Mouse (Mus musculus): ENCODE measurements at regions not wholly inside any gene's neighbourhood (a gene's known extent, or its start where the extent isn't known, plus 50 kb on each side); places are given as distances from the start of the nearest gene placed in this dataset.
A peak's percentile ranks its signal among the peaks of the same experiment; 100 is the strongest.

DNA sequence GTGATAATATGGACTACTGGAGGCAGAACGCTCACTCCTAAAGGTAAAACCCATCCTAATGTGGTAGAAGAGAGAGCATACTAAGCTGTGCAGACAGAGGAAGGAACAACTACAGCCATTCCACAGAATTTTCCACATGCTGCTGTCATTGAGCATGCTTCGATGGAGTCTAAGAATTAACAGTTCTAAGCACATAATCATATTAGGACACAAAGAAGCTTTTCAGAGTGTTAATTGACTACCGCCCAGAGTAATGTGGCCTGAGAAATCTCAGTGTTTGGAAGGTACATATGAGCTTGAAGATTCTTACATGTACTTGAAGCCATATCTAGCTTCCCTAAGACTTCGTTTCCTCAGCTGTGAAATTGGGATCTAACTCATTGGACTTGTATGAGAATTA, 508.3 kb upstream of the Dmac1 start:
- H3K27me3 ChIP-seq (ENCODE audit: insufficient read depth, low read length) = no peaks in the 10 kb centered on the region
- H3K4me1 ChIP-seq (ENCODE audit: insufficient read depth, low read length) = no peaks in the 10 kb centered on the region
- H3K27ac ChIP-seq (ENCODE audit: low read depth, low read length) = no peak overlapping the region
- no peak overlapping the region for H3K4me3 ChIP-seq (ENCODE audit: low read depth, low read length)
- ATAC-seq (ENCODE audit: low FRiP score) (no peak), DNase-seq (ENCODE audit: low spot score) (no peak)
- no peak overlapping the region for H3K4me2 ChIP-seq (ENCODE audit: low read depth, low read length, poor library complexity, severe bottlenecking)
- WGBS = 69% methylated on average over 4 of the region's 4 CpGs
- no peaks in the 10 kb centered on the region for H3K36me3 ChIP-seq (ENCODE audit: insufficient read depth, low read length)
- H3K9me3 ChIP-seq (ENCODE audit: low read length) = no peaks in the 10 kb centered on the region
- TF ChIP-seq CTCF (IDR thresholded peaks at IDR 0.05) = no peak
- H3K9ac ChIP-seq (replicated peaks; ENCODE audit: low read length, poor library complexity, severe bottlenecking) = no peak overlapping the region

DNA sequence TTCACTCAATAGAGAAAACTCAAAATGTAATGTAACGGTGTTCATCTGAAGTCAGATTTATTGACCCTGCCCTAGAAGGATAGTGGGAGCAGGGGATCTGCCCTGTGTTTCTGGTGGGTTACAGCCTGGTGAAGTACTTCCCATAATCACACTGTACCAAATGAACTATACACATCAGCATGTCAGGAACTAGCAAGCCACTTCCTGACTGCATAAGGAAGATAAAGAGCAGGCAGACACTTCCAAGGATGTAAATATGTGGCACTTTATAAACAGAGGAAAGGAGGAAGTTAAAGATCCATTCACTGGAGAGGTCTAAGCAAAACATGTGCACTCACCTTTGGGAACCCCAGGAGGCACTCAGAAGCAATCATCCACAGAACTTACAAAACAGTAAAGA, 501.4 kb upstream of the Dmac1 start:
- H3K9ac ChIP-seq (replicated peaks; ENCODE audit: low read length, poor library complexity, severe bottlenecking) = no peak overlapping the region
- no peaks in the 10 kb centered on the region for H3K27me3 ChIP-seq (ENCODE audit: insufficient read depth, low read length)
- WGBS = 91% methylated on average over 1 of the region's 1 CpGs
- DNase-seq (ENCODE audit: low spot score) (no peak), ATAC-seq (ENCODE audit: low FRiP score) (no peak)
- no peak overlapping the region for H3K27ac ChIP-seq (ENCODE audit: low read depth, low read length)
- H3K4me2 ChIP-seq (ENCODE audit: low read depth, low read length, poor library complexity, severe bottlenecking) = no peak overlapping the region
- no peak for TF ChIP-seq CTCF (IDR thresholded peaks at IDR 0.05)
- no peaks in the 10 kb centered on the region for H3K36me3 ChIP-seq (ENCODE audit: insufficient read depth, low read length)
- no peak overlapping the region for H3K4me3 ChIP-seq (ENCODE audit: low read depth, low read length)
- no peaks in the 10 kb centered on the region for H3K4me1 ChIP-seq (ENCODE audit: insufficient read depth, low read length)
- no peaks in the 10 kb centered on the region for H3K9me3 ChIP-seq (ENCODE audit: low read length)

DNA sequence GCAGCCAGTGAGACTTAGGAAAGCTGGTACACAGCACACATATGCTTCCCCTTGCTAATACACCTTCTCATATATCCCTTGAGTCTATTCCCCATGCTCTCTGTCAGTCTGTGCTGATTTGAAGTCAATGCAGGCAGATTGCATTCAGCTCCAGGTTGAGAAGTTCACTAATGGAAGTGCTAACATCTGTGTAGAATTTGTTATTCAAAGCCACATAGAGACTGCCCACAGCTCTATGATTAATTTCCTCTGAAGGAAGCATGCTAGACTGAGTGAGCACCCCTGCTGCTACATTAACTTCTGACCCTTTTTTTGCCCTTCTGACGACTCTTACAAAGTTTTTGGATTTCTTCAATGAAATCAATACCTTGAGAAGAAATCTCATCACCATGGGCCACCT, 486.0 kb upstream of the Dmac1 start:
- H3K27ac ChIP-seq (ENCODE audit: low read depth, low read length) = no peak overlapping the region
- no peak for TF ChIP-seq CTCF (IDR thresholded peaks at IDR 0.05)
- no peaks in the 10 kb centered on the region for H3K27me3 ChIP-seq (ENCODE audit: insufficient read depth, low read length)
- ATAC-seq (ENCODE audit: low FRiP score) = no peak
- H3K36me3 ChIP-seq (ENCODE audit: insufficient read depth, low read length) = no peaks in the 10 kb centered on the region
- WGBS = 40% methylated on average over 1 of the region's 1 CpGs
- no peaks in the 10 kb centered on the region for H3K4me1 ChIP-seq (ENCODE audit: insufficient read depth, low read length)
- DNase-seq (ENCODE audit: low spot score) = no peak
- H3K4me3 ChIP-seq (ENCODE audit: low read depth, low read length) = no peak overlapping the region
- H3K9ac ChIP-seq (replicated peaks; ENCODE audit: low read length, poor library complexity, severe bottlenecking) = no peak overlapping the region
- H3K4me2 ChIP-seq (ENCODE audit: low read depth, low read length, poor library complexity, severe bottlenecking) = no peak overlapping the region
- H3K9me3 ChIP-seq (ENCODE audit: low read length) = no peaks in the 10 kb centered on the region

DNA sequence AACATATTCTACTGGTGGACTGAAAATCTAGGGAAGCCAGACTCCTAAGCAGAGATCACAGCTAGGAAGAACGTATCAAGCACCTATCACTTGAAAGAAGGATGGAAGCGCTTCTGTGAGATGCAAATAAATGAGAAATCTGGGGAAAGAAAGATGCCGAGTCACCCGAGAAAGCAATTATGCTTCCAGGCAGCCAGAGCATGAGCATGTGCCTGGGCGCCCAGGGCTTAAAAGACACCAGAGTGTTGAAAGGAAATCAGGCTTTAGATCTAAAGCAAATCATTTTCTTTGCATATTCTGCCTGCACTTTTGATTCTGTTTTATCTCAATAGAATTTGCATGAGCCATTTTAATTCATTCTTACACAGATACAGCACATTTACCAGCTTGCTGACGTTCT, 466.5 kb upstream of the Dmac1 start:
- DNase-seq (ENCODE audit: low spot score) = peak; percentile 43
- no peak; the same call in 1 of the 2 replicates for ATAC-seq (ENCODE audit: low FRiP score)
- no peak overlapping the region for H3K4me3 ChIP-seq (ENCODE audit: low read depth, low read length)
- no peak overlapping the region for H3K4me2 ChIP-seq (ENCODE audit: low read depth, low read length, poor library complexity, severe bottlenecking)
- WGBS = 27% methylated on average over 6 of the region's 6 CpGs
- no peak for TF ChIP-seq CTCF (IDR thresholded peaks at IDR 0.05)
- H3K36me3 ChIP-seq (ENCODE audit: insufficient read depth, low read length) = no peaks in the 10 kb centered on the region
- H3K4me1 ChIP-seq (ENCODE audit: insufficient read depth, low read length) = no peaks in the 10 kb centered on the region
- no peak overlapping the region for H3K27ac ChIP-seq (ENCODE audit: low read depth, low read length)
- H3K9me3 ChIP-seq (ENCODE audit: low read length) = no peaks in the 10 kb centered on the region
- H3K27me3 ChIP-seq (ENCODE audit: insufficient read depth, low read length) = no peaks in the 10 kb centered on the region
- no peak overlapping the region for H3K9ac ChIP-seq (replicated peaks; ENCODE audit: low read length, poor library complexity, severe bottlenecking)

DNA sequence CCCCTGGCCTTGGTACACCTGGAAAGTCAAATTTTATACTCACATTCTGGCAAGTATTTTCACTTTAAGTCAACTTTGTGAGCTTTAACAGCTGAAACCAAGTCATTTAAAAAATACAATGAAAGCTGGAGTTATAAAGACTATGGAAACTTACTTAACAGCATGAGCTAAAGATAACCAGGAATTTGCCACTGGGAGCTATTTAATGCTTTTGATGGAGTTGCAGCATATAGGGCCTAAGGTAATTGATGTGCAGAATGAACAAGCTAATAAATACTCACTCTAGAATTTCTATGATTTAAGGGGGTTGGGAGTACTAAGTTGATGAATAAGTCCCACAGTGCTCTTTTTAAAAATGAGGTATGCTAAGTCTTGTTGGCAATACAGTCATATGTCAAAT, 463.5 kb upstream of the Dmac1 start:
- H3K36me3 ChIP-seq (ENCODE audit: insufficient read depth, low read length) = no peaks in the 10 kb centered on the region
- no peaks in the 10 kb centered on the region for H3K27me3 ChIP-seq (ENCODE audit: insufficient read depth, low read length)
- no peak overlapping the region for H3K4me3 ChIP-seq (ENCODE audit: low read depth, low read length)
- no peaks in the 10 kb centered on the region for H3K4me1 ChIP-seq (ENCODE audit: insufficient read depth, low read length)
- no peak for TF ChIP-seq CTCF (IDR thresholded peaks at IDR 0.05)
- H3K9ac ChIP-seq (replicated peaks; ENCODE audit: low read length, poor library complexity, severe bottlenecking) = no peak overlapping the region
- no peaks in the 10 kb centered on the region for H3K9me3 ChIP-seq (ENCODE audit: low read length)
- no peak for DNase-seq (ENCODE audit: low spot score)
- H3K27ac ChIP-seq (ENCODE audit: low read depth, low read length) = no peak overlapping the region
- H3K4me2 ChIP-seq (ENCODE audit: low read depth, low read length, poor library complexity, severe bottlenecking) = no peak overlapping the region
- ATAC-seq (ENCODE audit: low FRiP score) = no peak

DNA sequence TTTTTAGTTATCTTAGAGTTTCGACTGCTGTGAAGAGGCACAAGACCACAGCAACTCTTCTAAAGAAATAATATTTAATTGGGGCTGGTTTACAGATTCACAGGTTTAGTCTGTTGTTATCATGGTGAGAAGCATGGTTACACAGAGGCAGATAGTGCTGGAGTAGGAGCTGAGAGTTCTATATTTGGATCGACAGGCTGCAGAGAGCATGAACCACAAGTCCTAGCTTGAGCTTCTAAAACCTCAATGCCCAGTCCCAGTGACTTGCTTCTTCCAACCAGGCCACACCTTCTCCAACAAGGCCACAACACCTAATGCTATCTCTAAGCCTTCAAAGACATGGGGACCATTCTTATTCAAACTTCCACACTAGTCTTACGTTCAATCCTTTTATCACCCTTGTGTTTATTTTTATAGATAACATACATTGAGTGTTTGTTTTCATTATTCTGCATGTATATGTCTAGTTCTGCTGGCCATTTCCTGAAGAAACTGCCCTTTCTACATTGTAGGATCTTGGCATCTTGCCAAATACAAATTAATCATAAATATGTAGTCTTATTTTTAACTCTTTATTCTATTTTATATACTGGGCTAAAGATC, 452.8 kb upstream of the Dmac1 start:
- Histone ChIP-seq H3K27ac (ENCODE audit: low read depth, low read length) (no peak overlapping the region), H3K9me3 (ENCODE audit: low read length) (no peaks in the 10 kb centered on the region), H3K4me2 (ENCODE audit: low read depth, low read length, poor library complexity, severe bottlenecking) (no peak overlapping the region), H3K27me3 (ENCODE audit: insufficient read depth, low read length) (no peaks in the 10 kb centered on the region), H3K4me3 (ENCODE audit: low read depth, low read length) (no peak overlapping the region), H3K36me3 (ENCODE audit: insufficient read depth, low read length) (no peaks in the 10 kb centered on the region), H3K4me1 (ENCODE audit: insufficient read depth, low read length) (no peaks in the 10 kb centered on the region), H3K9ac (replicated peaks; ENCODE audit: low read length, poor library complexity, severe bottlenecking) (no peak overlapping the region)
- 83% methylated on average over 3 of the region's 3 CpGs for WGBS
- no peak for TF ChIP-seq CTCF (IDR thresholded peaks at IDR 0.05)
- ATAC-seq (ENCODE audit: low FRiP score) (no peak), DNase-seq (ENCODE audit: low spot score) (no peak)
